Mouse (Mus musculus) T-helper 2 cell (primary cell): ENCODE data around the gene Cyth2.

Source experiments
- in situ Hi-C: fragments of 300-600 bp; cut with MboI, MseI; formaldehyde crosslinking; loops from one replicate; pipeline ENCODE4 v1.15.1; 2025; ENCODE audit warnings: high pct_unique_total_duplicates

The Cyth2 gene

DNA sequence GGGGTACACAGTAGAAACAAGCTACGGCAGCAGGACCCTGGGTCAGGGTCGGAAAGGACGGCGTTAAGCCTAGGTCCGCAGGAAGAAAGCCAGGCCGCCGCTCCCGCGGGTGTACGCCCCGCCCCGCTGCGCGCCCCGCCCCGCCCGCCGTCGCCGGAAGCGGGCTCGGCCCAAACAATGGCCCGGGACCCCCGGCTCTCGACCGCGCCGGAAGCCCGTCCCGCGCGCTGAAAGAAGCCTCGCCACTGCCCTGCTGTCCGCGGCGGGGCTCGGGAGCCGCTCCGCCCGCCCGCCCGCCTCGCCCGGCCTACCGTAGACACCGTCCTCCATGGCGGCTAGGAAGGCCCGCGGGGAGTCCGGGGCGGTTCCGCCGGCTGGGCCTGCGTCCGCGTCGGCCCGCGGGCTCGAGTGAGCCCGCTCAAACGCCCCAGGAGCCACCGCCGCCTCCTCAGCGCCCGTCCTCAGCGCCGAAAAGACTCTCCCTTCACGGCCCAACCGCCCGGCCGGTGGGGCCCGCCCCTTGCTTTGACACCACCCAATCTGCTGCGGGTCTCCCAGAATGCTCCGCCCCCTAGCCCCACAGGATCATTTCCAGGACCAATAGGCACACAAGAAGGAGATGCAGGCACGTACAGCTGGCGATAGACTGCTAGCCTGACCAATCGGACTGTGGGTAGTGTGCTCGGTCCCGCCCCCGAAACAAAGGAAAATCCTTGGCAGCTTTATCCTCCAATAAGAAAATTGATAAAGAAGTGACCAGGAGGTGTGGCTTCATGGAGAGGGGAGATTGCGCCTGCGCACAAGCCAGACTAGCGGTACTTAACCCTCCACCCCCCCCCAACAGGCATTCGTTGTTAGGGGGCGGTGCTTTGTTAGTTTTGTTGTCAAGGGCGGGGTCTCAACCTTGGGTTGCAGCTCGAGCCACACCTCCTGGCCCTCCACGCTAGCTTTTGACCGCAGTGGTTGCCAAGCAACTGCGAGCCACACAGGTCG, at the start of gene Cyth2:
Cyth2 (minus strand) TSS at position 795 of the 993 bp plus-strand sequence.
- in situ Hi-C loops, result loop anchor here (5.0 kb wide), 1 partner anchor 82 kb away; no protein-coding TSS in a partner anchor

DNA sequence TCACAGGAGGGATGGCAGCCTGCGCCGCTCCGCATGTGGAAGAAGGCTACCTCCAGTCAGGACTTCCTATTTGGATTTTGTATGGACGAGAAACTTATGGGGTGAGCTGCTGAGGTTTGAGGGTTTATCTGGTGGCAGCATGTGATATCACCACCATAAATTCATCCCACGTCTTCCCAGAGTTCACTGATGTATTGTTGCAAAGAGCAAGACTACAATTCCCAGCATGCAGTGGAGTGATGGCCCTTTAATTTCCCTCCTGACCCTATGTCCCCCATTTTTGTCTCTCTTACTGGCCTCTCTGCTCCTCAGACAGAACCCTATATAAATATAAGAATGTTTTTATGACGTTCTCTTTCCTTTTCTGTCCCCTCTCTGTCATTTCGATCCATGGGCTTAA, 48.4 kb upstream of the Cyth2 start:
- in situ Hi-C loops, result no loop called here

DNA sequence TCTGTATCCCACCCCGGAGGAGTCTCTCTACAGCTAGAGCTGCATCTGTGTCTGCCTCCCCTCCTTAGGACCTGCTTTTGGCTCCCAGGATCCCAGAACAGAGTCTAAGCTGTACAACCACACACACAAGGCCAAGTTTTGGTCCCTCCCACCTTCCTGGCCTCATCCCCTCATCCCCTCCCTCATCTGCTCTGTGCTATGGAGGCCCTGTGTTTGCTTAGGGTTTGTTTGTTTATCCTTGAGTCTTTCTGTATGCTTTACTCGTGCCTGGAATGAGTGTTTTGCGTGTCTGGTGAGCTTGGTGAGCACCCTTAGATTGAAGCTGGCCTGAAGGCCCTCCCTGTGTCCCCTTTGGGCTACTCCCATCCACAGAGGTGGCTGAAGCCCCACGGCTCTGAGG, 44.6 kb upstream of the Cyth2 start:
- in situ Hi-C loops, result no loop called here

DNA sequence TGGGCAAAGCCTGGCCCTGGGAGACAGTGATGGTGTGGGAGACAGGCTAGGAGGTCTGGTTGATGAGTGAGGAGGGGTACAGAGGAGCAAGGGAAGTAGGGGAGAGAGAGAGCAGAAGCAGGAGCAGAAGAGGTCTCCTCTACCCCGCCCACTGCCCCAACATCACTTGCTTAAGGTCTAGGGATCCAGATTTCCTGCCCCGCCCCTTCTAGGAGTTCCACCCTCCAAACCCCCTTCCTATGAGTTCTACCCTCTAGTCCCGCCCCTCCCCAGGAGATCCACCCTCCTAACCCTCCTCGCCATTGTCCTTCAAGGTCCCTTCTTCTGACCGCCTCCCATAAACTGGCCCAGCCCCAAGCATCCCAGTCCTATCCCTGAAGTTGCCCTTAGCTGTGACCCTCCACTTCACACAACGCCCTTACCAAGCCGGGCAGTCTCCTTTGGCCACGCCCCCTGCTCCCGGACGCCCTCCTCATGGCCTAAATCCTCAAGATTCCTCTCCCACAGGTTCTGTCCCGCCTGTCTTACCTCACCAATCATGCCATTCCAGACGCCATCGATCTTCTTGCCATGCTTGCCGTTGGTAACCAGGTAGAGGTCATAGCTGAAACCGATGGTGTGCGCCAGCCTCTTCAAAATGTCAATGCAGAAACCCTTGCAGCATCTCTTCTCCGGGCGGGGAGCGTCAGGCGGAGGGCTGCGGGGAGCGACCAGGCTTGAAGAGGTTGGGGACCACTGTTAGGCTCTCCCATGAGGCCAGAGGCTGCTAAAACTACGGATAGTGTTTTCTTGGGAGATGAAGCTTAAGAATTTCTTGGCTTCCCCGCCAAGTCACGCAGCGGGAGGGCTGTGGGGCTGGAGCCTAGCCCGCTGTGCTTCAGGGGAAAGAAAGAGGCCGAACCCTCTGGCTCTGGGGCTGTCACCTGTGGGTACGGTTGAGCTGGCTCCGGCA, 42.8 kb upstream of the Cyth2 start:
- in situ Hi-C loops, result no loop called here

DNA sequence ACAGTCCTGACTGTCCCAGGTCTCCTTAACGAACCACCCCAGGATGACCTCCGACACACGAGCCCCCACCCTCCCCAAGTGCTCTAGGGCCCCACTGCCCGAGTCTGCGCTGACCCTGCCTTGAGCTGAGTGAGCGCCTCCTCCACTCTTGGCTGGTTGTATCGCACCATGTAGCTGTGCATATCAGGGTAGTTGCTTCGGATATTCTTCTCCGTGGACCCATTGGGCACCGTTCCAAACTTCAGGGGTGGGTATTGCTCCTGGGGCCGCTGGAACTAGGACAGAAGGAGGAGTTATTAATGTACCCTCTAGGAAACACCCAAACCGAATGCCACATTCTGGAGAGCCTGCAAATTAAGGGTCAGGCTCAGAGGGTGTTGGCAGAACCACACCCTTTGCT, 38.7 kb upstream of the Cyth2 start:
- in situ Hi-C loops, result no loop called here

DNA sequence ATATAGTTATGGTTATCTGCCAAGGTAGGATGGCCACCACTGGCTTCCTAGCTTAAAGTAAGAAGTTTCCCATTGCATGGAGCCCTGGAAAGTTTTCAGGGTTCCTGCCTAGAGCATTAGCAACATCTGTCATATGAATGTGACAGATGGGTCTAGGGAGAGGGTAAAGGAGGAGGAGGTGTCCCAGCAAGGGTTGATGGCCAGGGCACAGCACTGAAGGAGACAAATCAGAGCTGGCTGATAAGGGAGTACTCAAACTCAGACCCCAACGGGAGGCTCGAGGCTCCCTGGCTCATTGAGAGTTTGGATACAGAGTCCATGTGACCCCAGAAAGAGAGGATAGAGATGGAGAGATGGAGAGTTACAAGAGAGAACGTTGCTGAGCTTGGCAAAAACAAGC, 36.3 kb upstream of the Cyth2 start:
- in situ Hi-C loops, result no loop called here

DNA sequence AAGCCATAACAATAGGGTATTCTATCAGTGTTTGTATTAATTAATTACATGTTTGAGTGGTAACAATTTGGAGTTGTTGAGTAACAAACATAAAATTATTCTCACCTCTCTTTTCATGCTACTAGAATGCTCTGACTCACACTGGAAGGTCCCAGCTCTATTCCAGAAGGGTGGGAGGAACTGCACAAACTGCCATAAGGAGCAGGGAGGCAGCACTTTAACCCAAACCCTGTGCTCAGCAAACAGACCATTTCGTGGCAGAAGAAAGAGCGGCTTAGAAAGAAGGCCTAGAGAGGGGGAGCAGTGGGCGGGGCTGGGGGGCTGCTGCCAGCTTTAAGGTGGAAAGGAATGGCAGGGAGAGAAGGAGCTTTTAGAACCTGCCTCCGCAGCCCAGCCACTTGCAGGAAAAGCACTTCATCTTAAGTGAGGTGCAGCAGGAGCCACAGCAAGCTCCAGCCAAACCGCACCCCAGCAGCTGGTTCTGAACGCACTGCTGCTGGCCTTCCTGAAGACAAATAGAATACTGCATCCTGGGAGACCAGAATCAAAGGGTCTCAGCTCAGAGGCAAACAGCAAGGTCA, 34.2 kb upstream of the Cyth2 start:
- in situ Hi-C loops, result no loop called here

DNA sequence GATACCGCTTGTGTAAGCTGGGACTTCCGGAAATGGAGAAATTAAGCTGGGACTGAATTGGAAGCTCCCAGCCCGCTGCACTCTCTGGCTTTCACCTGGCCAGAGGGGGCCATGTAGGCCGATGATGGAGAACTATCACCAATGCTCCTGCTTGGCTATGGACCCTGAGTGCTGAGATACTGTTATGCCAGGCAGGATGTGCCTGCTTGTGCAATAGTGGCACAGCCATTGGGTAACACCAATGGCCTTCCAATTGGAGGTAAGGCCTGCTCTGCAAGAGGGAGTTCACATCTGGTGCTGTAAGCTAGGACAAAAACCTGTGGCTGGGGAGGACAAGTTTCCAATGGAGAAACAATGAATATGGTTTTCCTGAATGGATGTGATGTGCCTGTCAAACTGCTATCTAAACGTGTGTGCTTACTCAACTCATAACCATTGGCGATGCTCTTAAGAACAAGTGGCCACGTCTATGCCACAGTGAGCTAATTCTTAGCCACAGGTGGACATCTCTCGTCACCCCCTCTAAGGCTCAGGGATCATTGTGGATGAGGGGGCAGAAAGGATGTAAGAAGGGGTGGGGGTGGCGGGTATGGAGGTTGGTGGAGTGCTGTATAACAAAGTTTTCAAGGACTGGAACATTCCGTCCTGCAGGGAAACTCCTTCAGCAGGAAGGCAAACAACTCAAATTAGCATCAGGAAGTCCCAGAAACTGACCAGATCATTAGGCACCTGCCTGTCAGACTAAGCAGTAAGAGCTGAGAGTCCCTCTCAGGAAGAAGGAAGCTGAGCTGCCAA, 28.8 kb upstream of the Cyth2 start:
- in situ Hi-C loops, result no loop called here

DNA sequence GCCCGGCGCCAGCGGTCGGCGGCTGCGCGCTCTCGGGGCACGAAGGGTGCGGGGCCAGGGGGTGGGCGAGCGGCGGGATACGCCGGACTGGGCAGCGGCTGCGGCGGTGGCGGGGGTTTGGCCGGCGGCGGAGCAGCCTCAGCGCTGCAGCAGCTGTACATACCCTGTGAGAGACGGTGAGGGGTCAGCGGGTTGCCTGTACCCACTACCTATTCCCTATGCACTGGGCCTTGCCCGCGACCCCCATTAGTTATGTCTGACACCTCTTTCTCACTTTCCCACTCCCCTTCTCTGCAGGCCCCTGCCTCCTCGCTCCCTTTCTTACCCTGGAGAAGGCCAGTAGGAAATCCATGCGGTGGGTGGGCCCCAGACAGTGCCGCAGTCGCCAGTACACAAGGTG, 19.5 kb upstream of the Cyth2 start:
- in situ Hi-C loops, result no loop called here

DNA sequence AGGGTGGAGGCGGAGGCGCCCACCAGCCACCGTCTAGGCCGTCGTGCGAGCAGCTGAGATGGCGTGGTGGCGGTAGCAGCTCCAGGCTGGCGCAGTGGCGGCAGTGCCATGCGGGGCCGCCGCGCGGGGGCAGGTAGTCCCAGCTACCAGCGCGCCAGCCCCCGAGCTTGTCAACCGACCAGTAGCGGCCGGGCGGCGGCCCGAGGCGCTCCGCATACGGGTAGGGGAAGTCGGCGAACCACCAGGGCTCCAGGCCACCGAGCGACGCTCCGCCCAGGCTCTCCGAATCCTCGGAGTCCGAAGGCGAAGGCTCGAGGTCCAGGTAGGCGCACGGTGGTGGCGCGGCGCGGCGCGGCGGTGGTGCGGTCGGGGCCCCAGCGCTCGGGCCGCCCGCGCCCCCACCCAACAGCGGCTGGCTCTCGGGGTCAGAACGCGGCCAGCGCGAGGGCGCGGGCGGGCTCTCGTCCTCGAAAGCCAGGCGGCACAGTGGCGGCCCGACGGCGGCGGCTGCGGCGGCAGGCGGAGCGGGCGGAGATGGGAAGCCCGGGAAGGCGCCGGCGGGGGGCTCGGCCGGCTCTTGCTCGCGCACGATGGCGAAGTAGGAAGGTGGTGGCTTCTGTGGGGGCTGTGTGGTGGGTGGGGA, 18.9 kb upstream of the Cyth2 start:
- in situ Hi-C loops, result no loop called here

DNA sequence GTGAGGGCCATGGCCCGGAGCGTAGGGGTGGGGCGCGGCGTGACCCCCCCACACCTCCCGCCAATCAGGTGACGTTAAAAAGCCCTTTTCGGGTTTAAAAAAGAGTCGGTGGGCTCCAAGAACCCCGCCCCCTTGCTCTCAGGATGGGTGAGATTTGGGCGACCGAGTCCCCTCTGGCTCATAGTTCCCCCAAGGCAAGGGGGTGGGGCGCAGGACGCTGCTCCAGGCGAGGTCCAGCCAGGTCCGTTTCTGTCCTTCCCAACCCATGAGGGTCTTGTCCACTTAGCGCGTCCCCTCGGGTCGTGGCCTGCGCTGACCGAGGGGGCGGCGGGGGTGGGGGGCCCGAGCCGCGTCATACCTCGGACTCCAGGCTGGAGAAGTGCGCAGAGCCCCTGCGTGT, 18.0 kb upstream of the Cyth2 start:
- in situ Hi-C loops, result no loop called here

DNA sequence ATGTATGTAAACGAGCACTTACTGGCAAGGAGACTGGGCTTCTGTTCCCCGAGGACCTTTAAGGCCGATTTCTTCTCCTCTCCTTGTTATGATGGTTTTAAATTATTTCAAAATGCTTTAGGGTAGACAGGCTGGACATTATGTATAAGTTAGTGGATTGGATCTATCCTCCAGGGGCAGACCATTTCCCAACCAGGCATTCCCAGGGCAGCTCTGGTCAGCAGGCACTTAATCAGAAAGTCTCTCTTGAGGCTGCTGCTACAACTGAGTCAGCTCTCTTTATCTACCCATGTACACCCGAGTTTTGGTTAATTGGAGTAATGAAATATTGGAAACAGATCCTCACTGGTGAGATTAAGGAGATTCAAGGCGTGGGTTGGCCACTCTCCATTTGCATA, 16.7 kb upstream of the Cyth2 start:
- in situ Hi-C loops, result no loop called here

DNA sequence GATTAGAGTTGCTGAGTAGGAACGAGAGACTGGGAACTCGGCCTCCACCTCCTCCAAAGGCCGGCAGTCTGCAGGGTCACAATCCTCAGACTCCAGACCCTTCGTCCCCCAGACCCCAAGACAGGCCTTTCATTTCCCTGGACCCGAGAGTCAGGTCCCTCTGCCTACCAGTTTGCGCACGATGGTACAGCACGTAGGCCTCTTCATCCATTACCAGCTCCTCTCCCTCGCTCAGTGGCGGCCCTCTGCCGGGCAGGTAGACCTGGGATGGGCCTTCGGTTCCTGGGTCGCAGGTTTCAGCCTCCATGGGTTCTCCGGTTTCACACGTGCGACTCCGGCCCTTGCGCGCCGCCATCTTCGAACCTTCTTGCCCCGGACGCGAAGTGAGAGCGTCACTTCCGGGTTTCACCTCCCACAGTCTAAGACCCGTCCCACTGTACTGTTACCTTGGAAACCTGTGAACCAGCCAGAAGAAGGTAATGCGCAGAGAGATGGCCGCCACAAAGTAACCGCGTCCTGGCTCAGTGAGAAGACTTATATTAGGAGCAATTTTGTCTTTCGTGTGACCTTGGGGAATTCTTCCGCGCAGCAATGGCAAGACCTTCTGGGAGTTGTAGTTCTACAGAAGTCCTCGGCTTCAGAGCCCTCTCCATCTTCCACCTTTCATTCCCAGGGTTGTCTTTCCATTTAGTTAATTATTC, 16.2 kb upstream of the Cyth2 start, which contains the start of gene Grwd1:
Grwd1 (minus strand) TSS at position 518 of the 701 bp plus-strand sequence.
- in situ Hi-C loops, result no loop called here

DNA sequence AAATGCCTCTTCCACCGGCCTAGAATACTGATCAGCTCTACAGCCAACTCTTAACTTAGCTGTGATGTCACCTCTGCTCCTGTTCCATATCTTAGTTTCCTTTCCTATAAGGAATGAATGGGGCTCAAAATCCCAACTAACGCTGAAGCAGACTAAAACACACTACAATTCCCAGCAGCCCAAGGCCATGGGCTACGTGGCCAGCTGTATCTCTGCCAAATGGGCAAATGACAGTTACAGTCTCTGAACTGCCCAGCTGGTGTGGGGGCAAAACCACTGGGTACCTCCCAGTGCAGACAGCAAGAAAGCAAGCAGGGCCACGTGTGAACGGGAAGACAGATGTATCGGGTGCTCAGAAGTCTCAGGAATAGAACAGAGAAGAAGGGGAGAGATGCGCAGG, 12.2 kb upstream of the Cyth2 start:
- in situ Hi-C loops, result no loop called here

DNA sequence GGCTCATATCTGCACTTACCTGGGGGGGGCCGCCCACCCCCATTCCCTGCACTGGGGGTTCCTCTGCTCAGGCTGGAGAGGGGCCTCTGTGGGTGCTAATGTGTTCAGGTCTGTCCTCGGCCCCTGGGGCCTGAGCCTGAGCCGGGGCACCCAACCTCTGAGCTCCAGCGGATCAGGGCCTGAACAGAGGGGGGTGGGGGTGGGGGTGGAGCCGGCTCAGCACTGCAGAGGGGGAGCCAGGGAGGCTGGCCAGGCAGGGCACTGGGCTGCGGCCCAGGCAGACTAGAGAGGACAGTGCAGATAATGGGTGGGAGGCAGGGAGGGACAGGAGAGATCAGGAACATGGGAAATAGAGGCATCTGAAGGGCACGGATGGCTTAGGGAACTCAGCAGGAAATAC, 10.2 kb upstream of the Cyth2 start, which contains the start of gene Kcnj14:
Kcnj14 (minus strand) TSS at position 185 of the 400 bp plus-strand sequence.
- in situ Hi-C loops, result no loop called here

DNA sequence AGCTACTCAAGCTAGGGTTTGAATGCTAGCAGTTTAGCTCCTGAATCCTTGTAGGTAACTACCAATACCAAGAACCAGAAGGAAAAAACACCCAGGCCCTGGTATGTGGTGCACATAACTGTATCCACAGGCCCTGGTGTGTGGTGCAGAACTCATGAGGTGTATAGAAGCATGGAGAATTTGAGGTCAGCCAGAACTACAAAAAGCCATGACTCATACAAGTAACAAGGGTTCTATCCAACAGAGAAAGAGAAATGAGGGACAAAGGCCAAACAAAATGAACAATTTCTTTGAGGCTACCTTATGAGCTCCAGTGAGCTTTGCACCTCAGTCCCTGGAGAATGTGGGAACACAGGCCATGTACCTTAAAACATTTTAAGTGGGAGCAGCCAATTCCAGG, 6.5 kb upstream of the Cyth2 start:
- in situ Hi-C loops, result no loop called here

DNA sequence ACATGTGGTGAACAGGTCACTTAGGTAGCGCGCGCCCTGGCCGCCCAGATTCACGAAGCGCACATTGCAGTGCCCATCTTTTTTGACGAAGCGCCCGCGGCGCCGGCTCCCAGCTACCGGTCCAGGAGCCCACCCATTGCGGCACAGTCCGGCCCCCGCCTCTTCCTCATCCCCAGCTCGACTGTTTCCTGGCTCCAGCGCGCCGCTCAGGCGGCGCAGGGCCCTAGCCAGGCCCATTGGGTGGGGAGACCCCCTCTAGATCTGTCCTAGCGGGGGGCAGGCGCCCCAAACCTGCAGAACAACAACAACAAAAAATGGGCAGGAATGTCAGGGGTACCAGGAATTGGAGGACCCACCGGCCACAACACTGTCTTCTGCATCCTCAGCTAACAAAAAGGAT, 5.5 kb upstream of the Cyth2 start:
- in situ Hi-C loops, result no loop called here

DNA sequence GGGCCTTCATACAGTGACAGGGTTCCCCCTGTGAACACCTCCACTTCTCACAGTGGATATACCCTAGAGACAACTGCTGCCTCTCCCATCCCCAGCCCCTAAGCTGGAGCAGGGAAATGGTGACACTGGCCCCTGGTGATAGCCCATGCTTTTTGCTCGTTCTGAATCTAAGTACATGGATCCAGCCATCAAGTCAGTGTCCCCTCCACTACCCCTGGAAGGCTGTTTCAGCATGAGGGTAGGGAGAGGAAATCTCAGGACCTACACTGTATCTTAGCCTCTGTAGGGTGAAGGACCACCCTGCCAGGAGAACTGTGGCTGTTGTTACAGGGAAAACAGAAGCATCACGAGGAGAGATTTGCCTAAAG, 1.6 kb upstream of the Cyth2 start:
- in situ Hi-C loops, result no loop called here

DNA sequence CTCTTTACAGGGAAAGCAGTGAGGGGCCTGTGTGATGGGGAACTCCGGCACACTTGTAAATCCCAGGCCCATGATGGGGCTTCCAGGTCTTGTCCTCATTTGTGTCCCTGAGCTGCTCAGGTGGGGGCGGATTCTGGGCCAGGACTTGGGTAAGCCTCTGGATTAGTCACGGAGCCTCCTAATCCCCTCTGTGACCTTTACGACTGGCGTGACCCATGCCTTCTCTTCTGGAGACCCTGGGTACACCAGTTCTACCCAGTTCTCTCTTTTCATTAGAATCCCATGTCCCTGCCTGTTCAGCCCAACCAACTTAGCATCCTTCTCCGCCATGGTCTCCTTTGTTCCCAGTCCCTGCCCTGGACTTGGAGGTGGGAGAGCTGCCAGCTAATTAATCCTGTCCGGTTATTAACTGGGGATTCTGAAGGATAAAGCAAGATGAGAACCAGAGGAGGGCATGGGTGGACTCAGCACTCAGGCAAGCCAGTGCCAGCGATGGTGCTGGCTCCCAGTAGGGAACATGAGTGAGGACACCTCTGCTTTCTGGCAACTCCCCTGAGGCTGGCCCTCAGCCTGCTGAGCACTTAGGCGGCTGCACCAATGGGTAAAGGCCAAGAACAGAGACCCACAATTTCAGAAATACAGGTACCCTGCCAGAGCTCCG, 1.1 kb upstream of the Cyth2 start:
- in situ Hi-C loops, result no loop called here
